Mouse (Mus musculus) kidney, embryonic 14.5 days (tissue): ENCODE measurements at regions not wholly inside any gene's neighbourhood (a gene's known extent, or its start where the extent isn't known, plus 50 kb on each side); places are given as distances from the start of the nearest gene placed in this dataset.

Source experiments
- ATAC-seq: fragments of 200-750 bp; cut with Nextera tagmentation; 2 replicates; pipeline ENCODE4 v1.8.0; 2017; ENCODE audit warnings: moderate number of reproducible peaks, mild to moderate bottlenecking, moderate TSS enrichment, moderate library complexity; ENCODE audit not compliant: low FRiP score, low TSS enrichment
- H3K27ac ChIP-seq: fragments of 300-500 bp; sonication (generic); 2 replicates; pipeline ENCODE4 v1.5.1; 2014; ENCODE audit warnings: low read depth, mild to moderate bottlenecking, low read length, moderate library complexity, mixed read lengths
- H3K27me3 ChIP-seq: fragments of 300-500 bp; sonication (generic); 2 replicates; pipeline ENCODE4 v1.6.1; 2014; ENCODE audit warnings: mild to moderate bottlenecking, low read length; ENCODE audit not compliant: control insufficient read depth, insufficient read depth
- H3K36me3 ChIP-seq: fragments of 300-500 bp; sonication (generic); 2 replicates; pipeline ENCODE4 v1.6.1; 2014; ENCODE audit warnings: low read length, mixed read lengths; ENCODE audit not compliant: control insufficient read depth, insufficient read depth
- H3K4me1 ChIP-seq: fragments of 300-500 bp; sonication (generic); 2 replicates; pipeline ENCODE4 v1.6.1; 2014; ENCODE audit warnings: low read length, mixed read lengths; ENCODE audit not compliant: control insufficient read depth, insufficient read depth
- H3K4me2 ChIP-seq: fragments of 300-500 bp; sonication (generic); replicated peaks from 2 replicates; pipeline ENCODE4 v1.6.1; 2014; ENCODE audit warnings: low read depth, mild to moderate bottlenecking, low read length
- H3K4me3 ChIP-seq: fragments of 300-500 bp; sonication (generic); 2 replicates; pipeline ENCODE4 v1.5.1; 2014; ENCODE audit warnings: mild to moderate bottlenecking, low read length
- H3K9ac ChIP-seq: fragments of 300-500 bp; sonication (generic); 2 replicates; pipeline ENCODE4 v1.6.1; 2014; ENCODE audit warnings: low read depth, mild to moderate bottlenecking, low read length, moderate library complexity
- H3K9me3 ChIP-seq: fragments of 300-500 bp; sonication (generic); 2 replicates; pipeline ENCODE4 v1.6.1; 2016; ENCODE audit warnings: low read length; ENCODE audit not compliant: control insufficient read depth
- WGBS: fragments of 180-500 bp; shearing (Covaris S2); extraction: QIAGEN DNeasy Blood & Tissue Kit; methylation state at CpG from one replicate; pipeline ENCODE4 v1.1.7; 2014; 5-methylcytosine and 5-hydroxymethylcytosine counted together

DNA sequence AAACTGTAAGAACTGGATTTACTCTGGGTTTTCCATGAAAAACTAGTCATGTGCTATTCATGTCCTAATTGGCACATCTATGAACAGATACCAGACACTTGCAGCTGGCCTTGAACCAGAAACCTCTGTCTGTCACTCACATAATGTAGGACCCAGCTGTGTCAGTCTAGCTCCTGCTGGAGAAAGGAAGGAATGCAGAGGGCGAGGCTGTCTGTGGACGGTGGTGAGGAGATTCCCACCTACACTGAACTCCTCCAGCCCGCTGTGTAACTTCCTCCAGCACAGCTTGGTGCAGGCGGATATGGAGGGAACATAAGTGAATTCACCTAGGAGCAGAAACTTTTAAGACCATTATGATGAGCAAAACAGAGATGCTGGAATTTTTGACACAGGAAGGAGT lies 89.7 kb upstream of the Lpar1 start:
- Histone ChIP-seq H3K9me3 (no peaks in the 10 kb centered on the region), H3K9ac (no peak overlapping the region), H3K27me3 (no peaks in the 10 kb centered on the region), H3K4me1 (no peaks in the 10 kb centered on the region), H3K4me3 (no peak overlapping the region), H3K4me2 (no peak overlapping the region), H3K27ac (no peak overlapping the region), H3K36me3 (no peaks in the 10 kb centered on the region)
- no peak for ATAC-seq
- 44% methylated on average over 4 of the region's 4 CpGs for WGBS

DNA sequence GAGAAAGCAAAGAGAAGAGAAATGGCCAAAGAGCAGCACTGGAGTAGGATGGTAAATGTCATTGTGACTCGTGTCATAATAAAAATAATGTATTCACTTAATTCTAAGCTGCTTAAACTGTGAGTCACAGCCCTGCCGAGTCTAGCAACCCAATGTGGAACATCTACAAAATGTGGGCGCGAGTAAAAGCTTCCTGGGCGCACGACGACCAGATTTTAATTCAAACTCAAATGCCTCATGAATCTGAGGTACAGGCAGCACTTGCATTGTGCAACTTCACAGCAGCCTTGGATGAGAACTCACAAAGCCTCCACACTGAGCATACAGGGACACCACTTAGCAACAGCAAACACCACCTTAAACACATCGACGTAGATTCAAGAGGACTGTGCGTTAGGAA lies 88.5 kb upstream of the Lpar1 start:
- 88% methylated on average over 10 of the region's 10 CpGs for WGBS
- no peak for ATAC-seq
- Histone ChIP-seq H3K27ac (no peak overlapping the region), H3K4me1 (no peaks in the 10 kb centered on the region), H3K9ac (no peak overlapping the region), H3K4me2 (no peak overlapping the region), H3K36me3 (no peaks in the 10 kb centered on the region), H3K4me3 (no peak overlapping the region), H3K9me3 (no peaks in the 10 kb centered on the region), H3K27me3 (no peaks in the 10 kb centered on the region)

DNA sequence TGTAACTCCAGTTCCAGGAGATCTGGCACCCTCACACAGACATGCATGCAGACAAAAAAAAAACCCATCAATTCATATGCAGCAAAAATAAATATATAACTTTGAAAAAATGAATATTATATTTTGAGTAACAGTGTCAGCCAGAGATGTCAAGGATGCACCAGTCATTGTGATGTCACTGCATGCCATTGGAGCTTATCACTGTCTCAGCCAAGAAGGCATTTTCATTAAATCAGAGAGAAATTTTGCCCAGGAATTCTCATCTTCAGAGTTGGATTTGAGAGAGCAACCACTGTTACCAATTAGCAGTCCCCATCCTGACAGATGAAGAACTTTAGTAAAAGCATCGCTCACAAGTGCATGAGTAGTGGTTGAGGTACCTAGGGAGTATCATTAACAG lies 79.0 kb upstream of the Lpar1 start:
- H3K4me3 ChIP-seq = no peak overlapping the region
- H3K27ac ChIP-seq = no peak overlapping the region
- H3K36me3 ChIP-seq = no peaks in the 10 kb centered on the region
- H3K27me3 ChIP-seq = no peaks in the 10 kb centered on the region
- H3K9me3 ChIP-seq = peaks cover 5% of the 10 kb centered on the region
- H3K9ac ChIP-seq = no peak overlapping the region
- ATAC-seq = no peak
- 80% methylated on average over 1 of the region's 1 CpGs for WGBS
- no peaks in the 10 kb centered on the region for H3K4me1 ChIP-seq
- no peak overlapping the region for H3K4me2 ChIP-seq

DNA sequence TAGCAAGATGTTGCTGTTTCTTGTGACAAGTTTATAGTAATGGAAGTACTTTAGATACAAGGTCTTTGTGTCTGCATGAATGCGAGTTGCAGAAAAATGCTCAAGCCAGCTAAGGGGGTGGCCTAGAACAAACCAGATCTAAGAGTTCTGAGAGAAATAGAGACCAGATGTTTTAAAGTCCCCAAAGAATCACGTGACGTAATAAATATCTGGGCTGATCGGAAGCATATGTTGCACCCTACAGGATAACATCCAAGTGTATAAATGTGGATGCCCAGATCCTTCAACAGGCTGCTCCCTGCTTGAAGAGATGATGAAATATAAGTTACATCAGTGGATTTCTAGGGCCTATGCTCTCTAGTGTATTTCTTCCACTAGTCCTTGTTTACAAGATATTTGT lies 77.7 kb upstream of the Lpar1 start:
- Histone ChIP-seq H3K27ac (no peak overlapping the region), H3K36me3 (no peaks in the 10 kb centered on the region), H3K27me3 (no peaks in the 10 kb centered on the region), H3K4me3 (no peak overlapping the region), H3K4me2 (no peak overlapping the region), H3K9ac (no peak overlapping the region), H3K9me3 (peaks cover 5% of the 10 kb centered on the region), H3K4me1 (no peaks in the 10 kb centered on the region)
- 58% methylated on average over 4 of the region's 4 CpGs for WGBS
- ATAC-seq = no peak

DNA sequence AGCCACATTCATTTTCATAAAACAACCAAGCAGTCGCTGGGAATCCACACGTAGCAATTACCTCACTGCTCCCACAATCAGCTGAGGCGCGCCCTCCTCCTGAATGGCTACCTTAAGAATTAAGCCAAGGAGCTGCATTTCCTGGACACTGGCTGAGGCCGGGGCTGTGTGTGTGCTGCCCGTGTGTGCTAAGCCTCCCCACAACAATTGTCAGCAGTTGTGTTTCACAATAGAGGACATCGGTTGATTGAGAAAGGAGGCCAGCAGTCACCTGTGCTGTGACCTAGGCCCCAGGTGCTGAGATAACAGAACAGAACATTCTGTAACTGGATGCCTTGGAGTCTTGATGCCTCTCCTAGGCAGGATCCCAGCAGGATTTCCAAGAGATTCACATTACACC lies 73.3 kb upstream of the Lpar1 start:
- H3K27ac ChIP-seq = no peak overlapping the region
- H3K27me3 ChIP-seq = no peaks in the 10 kb centered on the region
- H3K36me3 ChIP-seq = no peaks in the 10 kb centered on the region
- WGBS = 61% methylated on average over 7 of the region's 7 CpGs
- no peaks in the 10 kb centered on the region for H3K4me1 ChIP-seq
- ATAC-seq = no peak
- no peak overlapping the region for H3K4me3 ChIP-seq
- H3K9ac ChIP-seq = no peak overlapping the region
- H3K9me3 ChIP-seq = peaks cover 5% of the 10 kb centered on the region
- H3K4me2 ChIP-seq = no peak overlapping the region

DNA sequence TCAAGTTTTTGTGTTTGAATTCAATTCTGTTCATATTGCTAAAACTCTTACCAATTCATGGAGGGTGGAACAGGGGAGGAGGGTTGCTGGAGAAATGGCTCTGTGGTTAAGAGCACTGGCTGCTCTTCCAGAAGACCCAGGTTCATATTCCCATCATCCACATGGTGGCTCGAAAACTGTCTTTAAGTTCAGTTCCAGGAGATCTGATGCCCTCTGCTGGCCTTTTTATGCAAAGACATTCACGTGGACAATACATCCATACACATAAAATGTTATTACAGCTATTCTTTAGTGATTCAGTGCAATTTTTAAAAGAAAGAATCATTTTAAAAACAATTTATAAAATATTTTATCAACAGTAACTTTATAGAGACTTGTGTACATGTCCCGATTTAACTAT lies 70.4 kb upstream of the Lpar1 start:
- no peaks in the 10 kb centered on the region for H3K4me1 ChIP-seq
- WGBS = 81% methylated on average over 3 of the region's 3 CpGs
- H3K4me2 ChIP-seq = no peak overlapping the region
- no peak overlapping the region for H3K9ac ChIP-seq
- H3K27ac ChIP-seq = no peak overlapping the region
- ATAC-seq = no peak
- H3K9me3 ChIP-seq = no peaks in the 10 kb centered on the region
- no peak overlapping the region for H3K4me3 ChIP-seq
- H3K36me3 ChIP-seq = no peaks in the 10 kb centered on the region
- H3K27me3 ChIP-seq = no peaks in the 10 kb centered on the region

DNA sequence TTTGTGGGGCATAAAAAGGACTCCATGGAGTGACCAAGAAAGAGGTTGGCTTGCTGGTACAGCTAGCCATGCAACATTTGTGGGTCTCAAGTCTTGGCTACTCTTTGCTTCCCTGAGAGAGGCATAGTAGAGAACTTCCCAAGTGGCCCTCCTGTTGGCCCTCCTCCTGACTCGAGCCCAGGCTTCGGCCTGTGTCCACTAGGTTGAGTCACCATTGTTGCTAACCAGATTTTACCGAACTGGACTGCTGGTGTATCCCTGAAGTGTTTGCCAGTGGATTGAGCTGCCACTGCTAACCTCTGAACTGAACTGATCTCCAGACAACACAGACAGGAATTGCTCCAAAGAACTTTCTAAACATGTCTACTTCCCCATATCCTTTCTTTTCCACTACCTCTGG lies 66.9 kb upstream of the Lpar1 start:
- no peaks in the 10 kb centered on the region for H3K36me3 ChIP-seq
- no peaks in the 10 kb centered on the region for H3K4me1 ChIP-seq
- H3K4me2 ChIP-seq = no peak overlapping the region
- H3K4me3 ChIP-seq = no peak overlapping the region
- H3K9me3 ChIP-seq = no peaks in the 10 kb centered on the region
- 89% methylated on average over 3 of the region's 3 CpGs for WGBS
- no peak overlapping the region for H3K27ac ChIP-seq
- H3K9ac ChIP-seq = no peak overlapping the region
- ATAC-seq = no peak
- no peaks in the 10 kb centered on the region for H3K27me3 ChIP-seq

DNA sequence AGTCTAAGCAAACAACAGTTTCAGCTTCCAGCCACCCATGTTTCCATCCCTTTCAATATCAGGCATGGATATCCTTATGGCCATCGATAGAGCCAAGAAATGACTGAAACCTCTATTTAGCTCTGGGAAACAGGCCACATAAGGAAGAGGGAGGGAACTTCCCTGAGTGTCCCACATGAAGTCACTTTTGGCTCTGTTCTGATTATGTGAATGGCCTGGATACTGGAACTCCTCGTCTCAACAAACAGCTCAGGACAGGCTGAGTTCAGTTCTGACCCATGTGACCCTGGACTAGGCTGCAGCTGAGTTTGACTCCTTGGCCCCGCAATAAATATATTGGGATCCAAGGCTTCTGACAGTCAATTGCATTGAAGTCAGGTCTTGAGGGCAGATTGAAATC lies 63.6 kb upstream of the Lpar1 start:
- Histone ChIP-seq H3K9ac (no peak overlapping the region), H3K27ac (no peak overlapping the region), H3K4me2 (no peak overlapping the region), H3K4me1 (no peaks in the 10 kb centered on the region), H3K36me3 (no peaks in the 10 kb centered on the region), H3K9me3 (no peaks in the 10 kb centered on the region), H3K4me3 (no peak overlapping the region), H3K27me3 (no peaks in the 10 kb centered on the region)
- WGBS = 73% methylated on average over 3 of the region's 3 CpGs
- no peak for ATAC-seq

DNA sequence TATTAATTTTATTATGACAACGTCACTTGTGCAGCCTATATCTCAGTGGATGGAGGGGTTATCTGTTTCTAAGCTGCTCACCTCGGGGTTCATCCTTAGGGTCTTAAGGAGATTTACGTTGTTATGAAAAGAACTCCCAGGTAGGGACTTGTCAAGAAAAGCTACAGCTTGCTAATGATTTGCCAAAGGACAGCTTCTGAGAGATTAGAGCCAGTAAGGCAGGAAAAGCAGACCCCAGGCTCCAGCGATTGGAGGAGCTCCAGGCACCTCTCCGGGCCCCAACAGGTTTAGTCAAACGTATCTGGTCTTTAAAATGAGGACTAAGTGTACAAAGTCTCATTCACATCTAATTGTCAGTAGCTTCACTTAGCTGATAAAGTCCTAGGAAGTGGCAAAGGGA lies 59.8 kb upstream of the Lpar1 start:
- Histone ChIP-seq H3K4me1 (no peaks in the 10 kb centered on the region), H3K4me3 (no peak overlapping the region), H3K27ac (no peak overlapping the region), H3K4me2 (no peak overlapping the region), H3K36me3 (no peaks in the 10 kb centered on the region), H3K9ac (no peak overlapping the region), H3K27me3 (no peaks in the 10 kb centered on the region), H3K9me3 (no peaks in the 10 kb centered on the region)
- WGBS = 33% methylated on average over 6 of the region's 6 CpGs
- no peak for ATAC-seq

DNA sequence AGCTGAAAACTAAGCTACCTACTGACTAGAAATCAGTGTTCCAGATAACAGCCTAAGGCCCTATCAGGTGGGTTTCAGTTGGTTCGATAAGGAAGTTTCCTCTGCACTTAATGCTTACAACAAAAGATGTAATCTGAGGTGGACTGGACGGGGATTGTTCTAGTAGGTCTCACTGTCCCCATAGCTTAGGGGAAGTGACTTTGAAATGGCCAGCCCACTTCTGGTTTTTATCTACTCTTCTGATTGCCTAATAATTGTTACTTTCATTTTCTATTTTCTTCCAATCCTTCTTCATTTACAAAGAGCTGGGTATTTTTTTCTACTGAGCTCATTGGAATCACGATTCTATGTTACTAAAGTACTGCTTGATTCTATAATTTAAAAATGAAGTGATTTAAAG lies 59.3 kb upstream of the Lpar1 start:
- Histone ChIP-seq H3K27me3 (no peaks in the 10 kb centered on the region), H3K4me3 (no peak overlapping the region), H3K4me1 (no peaks in the 10 kb centered on the region), H3K36me3 (no peaks in the 10 kb centered on the region), H3K9ac (no peak overlapping the region), H3K9me3 (no peaks in the 10 kb centered on the region), H3K4me2 (no peak overlapping the region), H3K27ac (no peak overlapping the region)
- WGBS = 78% methylated on average over 3 of the region's 3 CpGs
- ATAC-seq = no peak
